Mouse (Mus musculus) megakaryocyte, embryonic 14.5 days (primary cell): ENCODE data around the gene St13.

Source experiments
- FLI1 ChIP-seq: IDR thresholded peaks from 2 replicates; pipeline ENCODE4 v1.6.1; 2012; ENCODE audit warnings: low read length, inconsistent platforms, mixed read lengths
- GATA1 ChIP-seq: IDR thresholded peaks from 3 replicates; pipeline ENCODE4 v1.6.1; 2012; ENCODE audit warnings: mixed read lengths, low read length, inconsistent platforms, borderline replicate concordance

GRCm38 (mm10) chr15:81327501-81327900 is 72.4 kb downstream of the St13 start:
- TF ChIP-seq GATA1 (no peak), FLI1 (no peak)
